Mouse (Mus musculus): Measurements from ENCODE around the gene Mapk9. TPM values are rescaled to one million over a fixed set of nuclear protein-coding genes. Genes with fewer than 3 reads are reported as not detected.

Gene Mapk9
- polyA plus RNA-seq (2014; fragmentation: Illumina TruSeq; extraction: RNeasy Lipid Tissue Mini Kit (QIAGEN cat#74804); ENCODE audit: low read depth, low replicate concordance) = 120 TPM

GRCm38 (mm10) chr11:49846401-49847070 lies at the start of gene Mapk9:
Mapk9 (plus strand) TSS chr11:49846751.

GRCm38 (mm10) chr11:49901659-49902458 lies 55.3 kb downstream of the Mapk9 start, which contains the start of gene Rasgef1c:
Rasgef1c (plus strand) TSS chr11:49901835.

Other genes starting within 250 kb of the Mapk9 start
- 0.35 TPM for gene Flt4, start 237.5 kb upstream of the Mapk9 start, polyA plus RNA-seq (2014; fragmentation: Illumina TruSeq; extraction: RNeasy Lipid Tissue Mini Kit (QIAGEN cat#74804); ENCODE audit: low read depth, low replicate concordance)
- gene Scgb3a1, start 183.1 kb upstream of the Mapk9 start, polyA plus RNA-seq (2014; fragmentation: Illumina TruSeq; extraction: RNeasy Lipid Tissue Mini Kit (QIAGEN cat#74804); ENCODE audit: low read depth, low replicate concordance) = not detected
- 122 TPM for gene Cnot6, start 134.0 kb upstream of the Mapk9 start, polyA plus RNA-seq (2014; fragmentation: Illumina TruSeq; extraction: RNeasy Lipid Tissue Mini Kit (QIAGEN cat#74804); ENCODE audit: low read depth, low replicate concordance)
- gene Gfpt2, start 52.6 kb upstream of the Mapk9 start, polyA plus RNA-seq (2014; fragmentation: Illumina TruSeq; extraction: RNeasy Lipid Tissue Mini Kit (QIAGEN cat#74804); ENCODE audit: low read depth, low replicate concordance) = 1.6 TPM
- 0.10 TPM for gene Rasgef1c, start 55.1 kb downstream of the Mapk9 start, polyA plus RNA-seq (2014; fragmentation: Illumina TruSeq; extraction: RNeasy Lipid Tissue Mini Kit (QIAGEN cat#74804); ENCODE audit: low read depth, low replicate concordance)
- gene Rnf130, start 178.6 kb downstream of the Mapk9 start, polyA plus RNA-seq (2014; fragmentation: Illumina TruSeq; extraction: RNeasy Lipid Tissue Mini Kit (QIAGEN cat#74804); ENCODE audit: low read depth, low replicate concordance) = 42.8 TPM

Data from testis, adult 10 weeks (tissue).